Mouse (Mus musculus): Measurements from ENCODE around the gene Atp13a5. TPM values are rescaled to one million over a fixed set of nuclear protein-coding genes. Genes with fewer than 3 reads are reported as not detected.

Gene Atp13a5
- total RNA-seq, 2 experiments from 2014 or later, result not detected

DNA sequence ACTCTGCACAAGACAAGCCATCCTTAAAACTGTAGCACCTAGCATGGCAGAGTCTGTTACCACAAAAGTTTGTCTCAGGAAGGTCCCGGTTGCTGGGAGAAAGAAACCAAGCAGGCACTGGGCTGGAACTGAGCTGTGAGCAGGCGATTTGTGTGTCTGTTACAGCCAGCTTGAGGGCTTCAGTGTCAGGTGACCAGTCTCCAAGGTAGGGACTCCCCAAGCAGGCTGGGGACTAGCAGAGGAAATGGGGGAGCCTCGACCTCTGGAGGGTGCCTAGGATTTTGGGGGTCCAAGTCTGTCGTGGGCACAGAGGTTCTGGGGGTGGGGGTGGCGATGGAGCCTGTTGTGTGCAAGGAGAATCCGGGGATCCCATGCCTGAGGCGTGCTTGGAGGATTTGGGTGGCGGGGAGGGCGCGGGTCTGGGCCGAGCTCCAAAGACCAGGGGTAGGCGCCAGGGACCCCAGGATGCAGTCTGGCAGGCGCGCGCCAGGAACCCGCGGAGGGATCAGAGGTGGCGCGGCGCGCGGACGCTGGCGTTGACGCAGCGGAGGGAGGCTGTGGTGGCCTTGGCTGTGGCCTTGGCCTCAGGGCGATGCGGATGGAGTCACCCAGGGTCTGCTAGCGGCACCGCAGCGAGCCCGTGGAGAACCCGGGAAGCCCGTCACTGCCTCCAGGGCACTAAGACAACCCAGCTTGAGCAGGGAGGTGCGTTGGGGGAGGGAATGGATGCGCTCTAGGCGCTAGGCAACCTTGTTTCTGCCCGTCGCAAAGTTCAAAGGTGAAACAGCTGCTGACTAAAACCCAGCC, 168.7 kb downstream of the Atp13a5 start, which contains the start of gene Hrasls:
TSS of gene Hrasls (plus strand) at position 91 of the 807 bp plus-strand sequence.
- ATAC-seq (replicated peaks; ENCODE audit: low FRiP score, low TSS enrichment, poor library complexity, severe bottlenecking), result no peak

- ATAC-seq (replicated peaks; ENCODE audit: low FRiP score, low TSS enrichment, poor library complexity, severe bottlenecking), result no peak
These were observed 169.7 kb downstream of the Atp13a5 start for GRCm38 (mm10) chr16:29208841-29209240.

GRCm38 (mm10) chr16:29205581-29205980, 173.0 kb downstream of the Atp13a5 start:
- no peak for ATAC-seq (replicated peaks; ENCODE audit: low FRiP score, low TSS enrichment, poor library complexity, severe bottlenecking)

GRCm38 (mm10) chr16:29204875-29205274, 173.7 kb downstream of the Atp13a5 start:
- no peak for ATAC-seq (replicated peaks; ENCODE audit: low FRiP score, low TSS enrichment, poor library complexity, severe bottlenecking)

DNA sequence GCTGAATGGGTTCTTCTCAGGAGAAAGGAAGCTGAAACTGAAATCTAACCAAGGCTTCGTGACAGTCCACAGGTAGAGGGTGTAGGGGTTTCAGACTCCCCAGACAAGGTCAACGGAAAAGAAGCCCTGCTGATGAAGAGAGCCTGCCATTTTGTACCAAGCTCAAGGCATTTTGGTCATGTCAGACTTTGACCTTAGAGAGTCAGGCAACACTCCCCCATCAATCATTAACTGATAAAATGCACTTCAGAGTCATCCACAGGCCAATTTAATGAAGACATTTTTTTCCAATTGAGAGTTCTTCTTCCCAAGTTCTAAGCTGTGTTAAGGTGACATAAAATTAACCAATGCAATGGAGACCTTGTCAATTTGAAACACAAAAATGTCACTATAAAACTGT, 177.4 kb downstream of the Atp13a5 start:
- no peak for ATAC-seq (replicated peaks; ENCODE audit: low FRiP score, low TSS enrichment, poor library complexity, severe bottlenecking)

GRCm38 (mm10) chr16:29198461-29198860, 180.1 kb downstream of the Atp13a5 start:
- ATAC-seq (replicated peaks; ENCODE audit: low FRiP score, low TSS enrichment, poor library complexity, severe bottlenecking), result no peak

GRCm38 (mm10) chr16:29195156-29195555, 183.4 kb downstream of the Atp13a5 start:
- no peak for ATAC-seq (replicated peaks; ENCODE audit: low FRiP score, low TSS enrichment, poor library complexity, severe bottlenecking)

DNA sequence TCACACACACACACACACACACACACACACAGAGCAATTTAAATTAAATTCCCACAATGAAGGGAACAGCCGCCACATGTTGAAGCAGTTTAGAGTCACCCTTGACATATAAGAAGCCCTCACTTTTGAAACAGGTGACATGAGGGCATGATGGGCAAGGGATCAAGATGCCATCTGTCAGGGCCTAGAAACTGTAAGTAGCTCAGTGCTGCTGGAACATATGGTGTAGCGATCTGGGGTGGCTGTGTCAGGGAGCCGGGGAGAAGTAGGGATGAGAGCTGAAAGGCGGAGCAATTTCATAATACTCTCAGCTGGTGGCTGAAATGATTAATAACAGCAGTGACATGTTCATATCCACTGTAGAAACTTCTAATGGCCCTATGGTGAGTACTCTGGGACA, 184.6 kb downstream of the Atp13a5 start:
- ATAC-seq (replicated peaks; ENCODE audit: low FRiP score, low TSS enrichment, poor library complexity, severe bottlenecking), result no peak

DNA sequence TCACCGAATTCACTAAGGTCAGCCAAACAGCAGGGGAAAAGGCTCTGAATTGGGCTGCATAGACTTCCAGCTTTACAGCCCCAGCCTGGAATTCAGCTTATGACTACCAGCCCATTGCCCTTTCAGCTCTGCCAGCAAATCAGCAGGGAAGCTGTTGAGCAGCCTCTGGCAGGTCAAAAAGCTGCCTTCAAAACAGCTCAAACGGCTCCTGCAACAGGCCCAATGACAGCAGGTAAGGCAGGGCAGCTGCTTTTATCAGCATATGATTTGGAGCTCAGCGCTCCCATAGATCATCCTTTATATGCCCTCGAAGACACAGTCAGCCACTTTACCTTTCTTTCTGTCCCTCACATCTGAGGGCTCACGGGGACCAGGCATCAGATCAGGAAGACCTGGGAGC, 185.6 kb downstream of the Atp13a5 start:
- no peak for ATAC-seq (replicated peaks; ENCODE audit: low FRiP score, low TSS enrichment, poor library complexity, severe bottlenecking)

Other genes with a start within 250 kb of the Atp13a5 start
- not detected in 2 replicates for gene Hrasls, start 169.0 kb downstream of the Atp13a5 start, total RNA-seq (2014; fragmentation: Nextera tagmentation)
- gene Hrasls, start 169.0 kb downstream of the Atp13a5 start, total RNA-seq (2017), result not detected in 2 replicates
- gene Atp13a4, start 166.1 kb upstream of the Atp13a5 start, total RNA-seq (2014; fragmentation: Nextera tagmentation), result not detected in 2 replicates
- gene Atp13a4, start 166.1 kb upstream of the Atp13a5 start, total RNA-seq (2017), result not detected in 2 replicates
- gene Opa1, start 200.6 kb upstream of the Atp13a5 start, total RNA-seq (2014; fragmentation: Nextera tagmentation), result 54.8 and 58.0 TPM in 2 replicates
- 92.9 and 118 TPM in 2 replicates for gene Opa1, start 200.6 kb upstream of the Atp13a5 start, total RNA-seq (2017)

All from megakaryocyte-erythroid progenitor cell, adult 5-6 weeks (primary cell).